Mouse (Mus musculus): ENCODE measurements around the gene Ndufb5.
"Not testable (repeated sequence)": the region's sequence is repeated elsewhere in the genome, so short reads cannot be mapped to it uniquely, and the experiment has no call there.

The Ndufb5 gene

GRCm38 (mm10) chr3:32736244-32737171 lies at the start of gene Ndufb5:
Ndufb5 (plus strand) TSS chr3:32736990.
- DNase-seq, result peak; percentile 95 to 97

DNA sequence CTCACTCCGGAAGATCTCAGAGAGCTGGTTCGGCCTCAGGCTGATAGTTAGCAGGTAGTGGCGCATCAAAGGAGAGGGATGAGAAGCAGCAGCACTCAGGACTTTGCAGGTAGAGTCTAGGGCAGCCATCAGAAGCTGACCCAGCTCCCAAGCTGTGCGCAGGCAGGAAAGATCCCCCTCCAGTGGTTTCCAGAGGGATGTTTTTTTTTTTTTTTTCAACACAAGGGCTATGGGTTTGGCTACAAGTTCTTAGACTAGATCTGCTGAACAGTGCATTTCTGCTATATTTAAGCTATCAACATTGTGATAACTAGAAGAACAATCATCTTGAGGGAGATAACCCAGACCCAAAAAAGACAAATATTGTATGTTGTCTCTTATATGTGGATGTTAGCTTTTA lies 49.6 kb upstream of the Ndufb5 start:
- no peak for DNase-seq

DNA sequence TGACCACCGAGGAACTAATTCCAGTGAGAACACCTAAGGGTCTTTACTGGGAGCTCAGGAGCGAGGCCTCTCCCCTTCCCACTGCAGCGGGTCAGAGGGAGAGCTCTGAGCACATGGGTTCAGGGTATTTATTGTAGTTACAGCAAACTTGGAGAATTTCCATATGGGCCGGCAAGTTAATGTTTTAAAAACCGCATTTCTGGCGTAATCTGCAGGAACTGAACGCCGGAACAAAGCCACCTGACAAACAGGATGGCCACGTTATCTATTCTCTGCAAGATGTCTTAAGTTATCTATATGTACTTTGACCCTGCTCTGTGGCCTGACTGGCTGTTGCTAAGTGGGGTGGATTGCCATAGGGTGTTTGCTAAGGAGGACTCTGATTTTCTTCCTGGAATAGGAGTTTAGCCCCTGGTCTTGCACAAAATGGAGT lies 47.2 kb upstream of the Ndufb5 start:
- DNase-seq, result no peak

- no peak for DNase-seq
These were observed 46.8 kb upstream of the Ndufb5 start for GRCm38 (mm10) chr3:32690008-32690407.

DNA sequence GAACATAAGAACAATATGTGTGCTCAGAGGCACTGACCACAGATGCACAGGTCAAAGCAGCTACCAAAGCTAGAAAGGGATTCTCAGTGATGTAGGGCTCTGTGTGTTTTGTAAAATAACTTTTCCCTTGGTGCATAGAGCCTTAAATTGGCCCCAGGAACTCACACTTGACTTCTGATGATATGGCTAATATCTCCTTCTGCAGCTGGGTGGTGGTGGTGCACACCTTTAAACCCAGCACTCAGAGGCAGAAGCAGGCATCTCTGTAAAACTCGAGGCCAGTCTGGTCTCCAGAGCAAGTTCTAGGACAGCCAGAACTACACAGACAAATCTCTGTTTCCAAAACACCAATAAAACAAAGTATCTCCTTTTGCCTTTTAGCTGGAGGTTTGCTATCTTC lies 45.9 kb upstream of the Ndufb5 start:
- no peak for DNase-seq

GRCm38 (mm10) chr3:32691841-32692240 lies 44.9 kb upstream of the Ndufb5 start:
- DNase-seq, result no peak

GRCm38 (mm10) chr3:32694211-32694610 lies 42.6 kb upstream of the Ndufb5 start:
- no peak for DNase-seq

GRCm38 (mm10) chr3:32694737-32695582 lies 41.8 kb upstream of the Ndufb5 start:
- no peak for DNase-seq

GRCm38 (mm10) chr3:32695583-32695980 lies 41.2 kb upstream of the Ndufb5 start:
- DNase-seq, result no peak

DNA sequence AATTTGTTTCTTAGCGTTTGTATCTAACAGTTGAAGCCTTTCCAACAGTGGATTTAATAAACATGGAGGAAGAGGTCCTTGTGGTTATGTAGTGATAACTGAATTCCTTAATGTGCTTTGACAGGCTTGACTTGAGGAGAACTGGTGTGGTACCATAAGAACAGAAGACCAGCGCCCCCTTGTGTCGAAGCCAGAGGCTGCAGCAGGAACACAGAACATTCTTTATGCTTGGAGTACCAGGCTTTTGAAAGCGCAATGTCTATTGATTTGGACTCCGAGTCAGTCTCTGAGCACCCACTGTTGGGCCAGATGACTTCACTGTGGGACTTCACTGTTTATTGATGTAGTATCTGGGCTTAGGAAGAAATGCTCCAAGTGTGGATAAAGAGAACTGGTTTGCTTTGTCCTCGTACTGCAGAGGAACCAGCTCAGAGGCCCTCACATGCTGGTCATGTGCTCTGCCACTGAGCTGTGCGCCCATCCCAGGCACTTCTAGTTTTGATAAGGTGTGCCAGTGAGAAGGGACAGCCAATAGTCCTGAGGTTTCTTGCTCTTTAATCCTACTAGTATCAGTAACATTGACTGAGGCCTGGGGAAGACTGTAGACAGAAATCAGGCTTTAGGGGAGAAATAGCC lies 38.4 kb upstream of the Ndufb5 start:
- peak; percentile 90 to 91 for DNase-seq

GRCm38 (mm10) chr3:32704021-32704420 lies 32.8 kb upstream of the Ndufb5 start:
- DNase-seq, result not testable (repeated sequence)

DNA sequence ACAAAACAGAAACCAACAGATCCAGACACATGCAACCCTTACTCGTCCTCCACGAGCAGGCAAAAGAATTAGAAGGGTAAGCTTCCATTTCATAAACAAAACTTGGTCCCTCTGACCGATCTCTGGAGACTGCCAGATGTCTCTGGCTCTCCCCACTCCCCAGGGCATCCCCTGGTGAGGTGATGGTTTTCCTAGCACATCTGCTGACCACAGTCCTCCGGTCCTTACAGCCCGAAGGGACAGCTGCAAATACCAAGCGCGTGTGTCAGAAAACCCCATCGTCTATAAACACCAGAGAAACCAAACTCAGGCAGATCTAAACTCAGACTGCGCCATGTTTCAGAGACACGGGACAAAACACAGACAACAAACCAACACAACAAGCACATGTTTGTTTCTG lies 32.2 kb upstream of the Ndufb5 start:
- DNase-seq, result not testable (repeated sequence)

DNA sequence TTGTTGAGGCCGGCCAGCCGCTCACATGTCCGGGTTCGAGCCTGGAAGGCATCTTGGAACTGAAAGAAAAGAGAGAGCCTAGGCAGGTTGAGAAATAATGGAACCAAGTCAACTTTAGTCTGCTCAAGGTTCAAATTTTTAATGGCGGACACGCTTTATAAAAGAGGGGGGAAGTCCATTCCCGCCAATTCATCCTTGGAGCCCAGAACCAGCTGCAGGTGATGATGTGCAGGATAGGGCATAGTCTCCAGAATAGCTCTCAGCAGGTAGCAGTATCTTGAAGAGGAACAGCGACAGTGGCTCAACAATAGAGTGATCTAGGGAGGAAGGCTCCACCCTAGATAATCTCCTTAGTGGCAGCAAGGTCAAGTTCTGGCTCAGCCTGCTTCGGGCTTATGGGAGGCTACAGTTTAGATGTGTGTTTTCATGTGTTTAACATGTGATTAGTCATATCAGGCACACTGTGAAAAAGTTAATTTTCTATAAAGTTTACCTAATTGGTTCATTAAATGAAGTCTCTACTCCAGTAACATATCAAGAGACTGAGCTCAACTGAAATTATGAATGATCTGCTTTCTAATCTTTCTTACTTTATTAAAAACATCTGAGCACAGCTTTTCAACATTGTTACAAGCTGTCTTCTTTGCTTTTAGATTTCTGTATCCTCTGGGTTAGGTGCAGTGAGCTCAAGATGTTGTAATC lies 31.0 kb upstream of the Ndufb5 start, which contains the start of gene Actl6a:
Gene Actl6a, plus strand, starts transcription at position 652 of the 702 bp plus-strand sequence.
- DNase-seq, result not testable (repeated sequence)

DNA sequence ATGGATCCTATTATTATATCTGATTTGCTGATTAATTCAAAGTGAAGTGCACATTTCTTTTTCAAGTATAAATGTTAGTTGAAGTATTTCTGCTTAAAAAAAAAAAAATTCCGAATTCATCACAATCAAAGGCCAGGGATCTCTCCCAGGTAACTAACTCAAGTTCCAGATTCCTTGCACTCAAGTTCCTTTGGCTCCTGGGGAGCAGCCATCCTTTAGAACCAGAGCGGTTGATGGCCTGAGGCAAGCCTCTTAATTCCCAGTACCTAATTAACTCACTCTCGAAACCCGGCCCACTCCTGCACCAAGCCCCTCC lies 28.8 kb upstream of the Ndufb5 start:
- no peak for DNase-seq

DNA sequence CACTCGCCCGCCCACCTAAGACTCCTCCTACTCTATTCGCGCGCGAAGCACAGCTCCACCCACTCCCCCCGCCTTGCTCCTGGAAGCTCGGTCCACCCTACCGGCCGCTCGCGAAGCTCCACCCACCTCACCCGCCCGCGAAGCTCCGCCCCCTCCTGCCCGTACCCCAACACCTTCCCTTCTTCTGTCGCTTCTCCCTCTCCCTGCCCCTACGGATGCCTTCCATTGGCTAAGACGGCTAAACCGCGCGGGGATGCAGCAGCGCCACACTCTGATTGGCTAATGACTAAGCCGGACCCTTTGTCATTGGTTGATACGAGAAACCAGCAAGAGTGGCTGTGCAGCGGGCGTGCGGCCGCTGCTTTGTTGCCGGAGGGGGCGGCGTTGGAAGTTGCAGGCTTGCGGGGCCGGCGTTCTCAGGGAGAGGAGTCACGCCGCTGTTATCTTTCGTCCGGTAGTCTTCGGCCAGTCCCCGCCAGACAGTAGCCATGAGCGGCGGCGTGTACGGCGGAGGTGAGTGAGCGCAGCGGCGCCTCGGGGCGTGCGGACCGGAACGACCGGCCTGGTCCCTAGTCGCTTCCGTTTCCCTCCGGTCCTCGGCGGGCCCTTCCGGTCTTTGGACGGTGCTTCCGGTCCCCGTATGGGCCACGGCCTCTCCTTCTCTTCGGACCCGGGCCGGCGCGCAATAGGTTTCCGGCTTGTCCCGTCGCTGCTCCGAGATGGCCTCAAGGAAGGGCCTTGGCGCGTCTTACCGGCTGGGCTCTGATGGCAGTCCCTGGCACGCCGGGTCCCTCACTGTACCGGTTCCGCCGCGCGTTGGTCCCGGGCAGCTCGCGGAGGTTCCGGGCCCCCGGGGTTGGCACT lies 28.2 kb upstream of the Ndufb5 start:
- peak; percentile 99 to 100 for DNase-seq

GRCm38 (mm10) chr3:32709388-32709787 lies 27.4 kb upstream of the Ndufb5 start:
- no peak for DNase-seq

GRCm38 (mm10) chr3:32713711-32714110 lies 23.1 kb upstream of the Ndufb5 start:
- no peak for DNase-seq

DNA sequence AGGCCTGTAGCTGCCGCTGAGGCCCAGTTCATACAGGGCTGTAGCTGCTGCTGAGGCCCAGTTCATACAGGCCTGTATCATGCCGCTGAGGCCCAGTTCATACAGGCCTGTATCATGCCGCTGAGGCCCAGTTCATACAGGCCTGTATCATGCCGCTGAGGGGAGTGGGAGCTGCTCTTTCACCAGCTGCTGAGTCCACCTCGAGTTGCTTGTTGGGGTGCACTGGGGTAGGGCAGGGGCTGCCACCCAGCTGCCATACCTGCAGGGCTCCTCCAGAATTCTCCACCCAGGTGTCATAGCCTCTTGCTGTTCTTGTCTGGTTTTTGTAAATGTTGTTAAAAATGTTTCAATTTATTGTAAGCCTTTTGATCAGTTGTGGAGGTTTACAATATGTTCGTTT lies 19.4 kb upstream of the Ndufb5 start:
- DNase-seq, result not testable (repeated sequence)

- DNase-seq, result no peak
These were observed 18.5 kb upstream of the Ndufb5 start for GRCm38 (mm10) chr3:32718271-32718670.

DNA sequence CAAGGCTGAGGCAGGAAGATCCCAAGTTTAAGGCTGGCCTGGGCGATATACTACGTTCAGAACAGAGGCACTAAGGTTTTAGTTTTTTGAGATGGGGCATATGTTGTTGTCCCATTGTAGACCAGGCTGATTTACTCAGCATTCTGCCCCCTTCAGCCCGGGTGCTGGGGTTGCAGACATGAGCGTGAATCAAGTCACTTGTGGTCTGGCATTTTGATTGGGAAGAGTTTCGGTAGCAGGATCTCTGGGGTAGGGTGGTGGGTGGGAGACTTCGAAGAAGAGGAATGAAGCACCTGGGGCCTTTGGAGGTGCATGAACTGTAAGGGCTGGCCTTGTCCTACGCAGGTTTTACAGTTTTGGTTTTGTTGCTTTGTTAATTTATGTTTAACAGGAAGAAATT lies 12.6 kb upstream of the Ndufb5 start:
- no peak for DNase-seq

GRCm38 (mm10) chr3:32725951-32726350 lies 10.8 kb upstream of the Ndufb5 start:
- DNase-seq, result no peak

GRCm38 (mm10) chr3:32727861-32728260 lies 8.9 kb upstream of the Ndufb5 start:
- DNase-seq, result no peak

All from B cell, adult 2 months (primary cell).